Mouse (Mus musculus) lung, adult 2 months (tissue): ENCODE measurements around the gene Lgals4. TPM values are rescaled to one million over a fixed set of nuclear protein-coding genes. Genes with fewer than 3 reads are reported as not detected.

ENCODE experiments used
- DNase-seq: peaks from one replicate; pipeline ENCODE4 v3.0.0; 2022
- H3K4me1 ChIP-seq: fragments of 200-500 bp; 2 replicates; pipeline ENCODE4 v1.6.1; 2011; ENCODE audit warnings: low read length; ENCODE audit not compliant: control insufficient read depth, insufficient read depth
- H3K4me3 ChIP-seq: fragments of 200-500 bp; replicated peaks from 2 replicates; pipeline ENCODE3; 2011; ENCODE audit warnings: low read depth, mild to moderate bottlenecking, control low read depth, low read length; ENCODE audit errors: extremely low read depth
- CTCF ChIP-seq: fragments of 200-500 bp; IDR thresholded peaks from 2 replicates; pipeline ENCODE4 v1.5.1; 2011; ENCODE audit warnings: mild to moderate bottlenecking, low read length, control low read depth; ENCODE audit not compliant: insufficient read depth
- POLR2A ChIP-seq: fragments of 200-500 bp; IDR thresholded peaks from 2 replicates; pipeline ENCODE4 v1.6.1; 2011; ENCODE audit warnings: low read depth, mild to moderate bottlenecking, control low read depth, low read length, borderline replicate concordance; ENCODE audit errors: extremely low read depth
- WGBS: fragments of 180-500 bp; shearing (Covaris S2); methylation state at CpG from one replicate; pipeline ENCODE4 v1.1.7; 2018; 5-methylcytosine and 5-hydroxymethylcytosine counted together
- polyA plus RNA-seq: library from polyadenylated mRNA; depleted of rRNA; stranded (reverse); fragments of >200 nt; gene quantifications from 2 replicates; pipeline ENCODE4 v1.2.3, GENCODE M21; 2012

Gene Lgals4
- polyA plus RNA-seq, 1 experiment = 19.0 TPM

DNA sequence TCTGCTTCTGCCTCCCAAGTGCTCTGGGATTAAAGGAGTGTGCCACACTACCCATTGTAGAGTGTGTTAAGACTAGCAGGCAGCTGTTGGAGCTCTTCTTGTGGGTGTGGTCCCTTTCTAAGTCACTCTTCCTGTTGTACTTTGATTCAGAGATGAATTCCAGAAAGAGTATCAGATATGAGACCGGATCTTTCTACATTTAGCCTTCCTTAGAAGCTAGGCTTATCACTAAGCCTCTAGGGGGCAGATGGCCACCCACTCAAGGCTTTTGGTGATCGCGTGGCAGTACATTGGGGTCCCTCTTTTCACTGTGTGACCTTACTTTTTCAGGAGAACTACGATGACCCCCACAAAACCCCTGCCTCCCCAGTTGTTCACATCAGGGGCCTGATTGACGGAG lies 20.7 kb upstream of the Lgals4 start:
- TF ChIP-seq CTCF (peak; percentile 36), POLR2A (no peak)
- Histone ChIP-seq H3K4me3 (no peak overlapping the region), H3K4me1 (peaks cover 29% of the 10 kb centered on the region)
- 33% methylated on average over 5 of the region's 5 CpGs for WGBS
- no peak for DNase-seq

DNA sequence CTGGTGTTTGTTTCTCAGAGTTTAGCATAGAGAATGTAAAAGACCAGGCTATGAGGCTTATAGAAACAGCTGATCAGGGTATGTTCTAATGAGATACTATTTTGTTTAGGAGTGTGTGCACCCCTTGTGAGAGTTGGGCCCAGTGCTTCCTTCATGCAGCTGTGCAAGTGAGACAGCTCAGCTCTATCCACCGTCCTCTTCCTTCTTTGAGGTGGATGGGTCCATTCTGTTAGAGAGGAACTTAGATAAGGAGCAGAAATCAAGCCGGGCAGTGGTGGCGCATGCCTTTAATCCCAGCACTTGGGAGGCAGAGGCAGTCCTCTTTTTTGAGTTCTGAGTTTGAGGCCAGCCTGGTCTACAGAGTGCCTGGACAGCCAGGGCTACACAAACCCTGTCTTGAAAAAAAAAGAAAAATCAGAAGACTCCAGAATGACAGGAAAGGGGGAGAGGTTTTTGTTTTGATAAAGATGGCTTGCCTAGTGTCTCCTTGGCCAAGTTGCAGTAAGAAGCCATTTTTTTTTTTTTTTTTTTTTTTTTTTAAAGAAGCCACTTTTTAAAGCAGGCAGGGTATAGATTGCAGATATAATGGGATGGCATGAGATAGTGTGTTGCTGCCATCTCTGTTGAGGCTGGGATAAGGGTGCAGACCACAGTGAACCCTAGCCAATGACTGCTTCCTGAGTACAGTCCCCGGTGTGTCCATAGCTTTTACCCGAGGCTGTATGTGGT lies 19.2 kb upstream of the Lgals4 start:
- peaks cover 26% of the 10 kb centered on the region for H3K4me1 ChIP-seq
- 63% methylated on average over 5 of the region's 5 CpGs for WGBS
- DNase-seq = no peak
- no peak overlapping the region for H3K4me3 ChIP-seq
- TF ChIP-seq POLR2A (no peak), CTCF (no peak)

DNA sequence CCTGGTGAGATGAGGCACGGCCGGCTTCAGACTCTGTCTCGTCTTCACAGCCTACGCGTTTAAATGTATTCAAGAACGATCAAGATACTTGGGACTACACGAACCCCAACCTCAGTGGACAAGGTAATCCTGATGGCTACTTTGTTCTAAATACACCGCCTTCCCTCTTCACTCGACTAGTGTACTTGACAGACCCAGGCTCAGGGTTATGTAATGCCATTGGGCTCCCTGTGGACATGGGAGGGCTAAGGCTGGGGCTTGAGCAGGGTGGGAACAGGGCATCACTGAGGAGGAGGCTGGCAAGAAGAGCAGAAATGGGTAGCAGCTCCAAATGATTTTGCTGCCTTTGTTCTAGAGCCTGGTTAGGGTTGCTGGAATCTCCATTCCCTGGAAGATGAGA lies 18.4 kb upstream of the Lgals4 start:
- H3K4me3 ChIP-seq = no peak overlapping the region
- H3K4me1 ChIP-seq = peaks cover 29% of the 10 kb centered on the region
- no peak for DNase-seq
- no peak for TF ChIP-seq CTCF
- TF ChIP-seq POLR2A = no peak
- WGBS = 80% methylated on average over 9 of the region's 9 CpGs

DNA sequence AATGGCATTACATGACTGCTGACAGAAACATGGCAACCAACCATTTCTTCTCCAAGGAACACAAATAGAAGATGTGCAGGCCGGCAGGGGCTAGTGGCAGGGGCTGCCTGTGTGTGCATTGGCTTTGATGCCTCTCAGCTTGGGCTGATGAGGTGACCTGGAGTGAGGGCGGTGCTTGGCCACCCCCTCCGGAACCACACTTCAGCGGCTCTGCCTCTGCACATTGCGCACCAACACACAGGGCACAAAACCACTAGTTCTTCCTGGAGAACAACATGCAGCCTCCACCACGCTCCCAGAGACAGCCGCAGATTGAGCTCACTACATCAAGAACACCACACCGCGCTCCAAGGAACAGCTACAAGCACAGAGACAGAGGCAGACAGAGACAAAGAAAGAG lies 17.5 kb upstream of the Lgals4 start:
- TF ChIP-seq CTCF (no peak), POLR2A (no peak)
- Histone ChIP-seq H3K4me1 (peaks cover 30% of the 10 kb centered on the region), H3K4me3 (no peak overlapping the region)
- no peak for DNase-seq
- WGBS = 68% methylated on average over 9 of the region's 9 CpGs

GRCm38 (mm10) chr7:28816920-28817319 lies 16.7 kb upstream of the Lgals4 start:
- no peak for DNase-seq
- H3K4me1 ChIP-seq = peaks cover 29% of the 10 kb centered on the region
- WGBS = 89% methylated on average over 10 of the region's 10 CpGs
- H3K4me3 ChIP-seq = no peak overlapping the region
- TF ChIP-seq CTCF = no peak

GRCm38 (mm10) chr7:28817524-28817923 lies 16.1 kb upstream of the Lgals4 start:
- Histone ChIP-seq H3K4me3 (no peak overlapping the region), H3K4me1 (peaks cover 23% of the 10 kb centered on the region)
- TF ChIP-seq POLR2A (no peak; the same call in 1 of the 2 replicates), CTCF (no peak)
- 75% methylated on average over 6 of the region's 6 CpGs for WGBS
- DNase-seq = no peak

DNA sequence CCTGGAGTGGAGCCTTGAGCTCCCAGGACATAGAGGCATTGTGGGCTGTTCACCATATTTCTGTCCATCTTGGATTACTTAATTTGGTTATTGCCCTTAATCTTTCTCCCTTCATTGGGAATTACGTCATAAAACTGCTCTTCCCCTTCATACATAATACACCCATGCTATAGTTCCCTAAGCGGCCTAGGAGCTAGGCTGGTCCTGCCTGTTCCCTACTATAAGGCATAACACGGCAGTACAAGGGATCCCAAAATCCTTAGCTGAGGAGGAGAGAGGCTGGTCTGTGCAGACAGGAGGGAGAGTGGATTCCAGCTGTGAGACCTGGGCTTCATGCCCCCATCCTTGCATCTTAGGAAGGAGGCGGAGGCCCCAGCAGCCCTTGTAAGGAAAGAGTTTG lies 15.7 kb upstream of the Lgals4 start:
- DNase-seq = no peak
- whole genome bisulfite sequencing = 73% methylated on average over 4 of the region's 4 CpGs
- H3K4me1 ChIP-seq = peaks cover 19% of the 10 kb centered on the region
- TF ChIP-seq POLR2A (no peak), CTCF (no peak)
- no peak overlapping the region for H3K4me3 ChIP-seq

DNA sequence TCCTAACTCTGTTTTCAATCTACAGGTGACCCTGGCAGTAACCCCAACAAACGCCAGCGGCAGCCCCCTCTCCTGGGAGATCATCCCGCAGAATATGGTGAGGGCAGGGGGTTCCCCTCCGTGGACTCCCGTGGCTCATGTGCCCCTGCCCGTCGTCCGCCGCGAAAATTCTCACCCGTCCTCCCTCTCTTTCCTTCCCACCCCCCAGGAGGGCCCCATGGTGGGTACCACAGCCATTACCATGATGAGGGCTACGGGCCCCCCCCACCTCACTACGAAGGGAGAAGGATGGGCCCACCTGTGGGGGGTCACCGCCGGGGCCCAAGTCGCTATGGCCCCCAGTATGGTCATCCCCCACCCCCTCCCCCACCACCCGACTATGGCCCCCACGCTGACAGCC lies 15.2 kb upstream of the Lgals4 start:
- Histone ChIP-seq H3K4me3 (no peak overlapping the region), H3K4me1 (peaks cover 17% of the 10 kb centered on the region)
- DNase-seq = no peak
- TF ChIP-seq POLR2A (no peak), CTCF (no peak)
- WGBS = 79% methylated on average over 18 of the region's 18 CpGs

DNA sequence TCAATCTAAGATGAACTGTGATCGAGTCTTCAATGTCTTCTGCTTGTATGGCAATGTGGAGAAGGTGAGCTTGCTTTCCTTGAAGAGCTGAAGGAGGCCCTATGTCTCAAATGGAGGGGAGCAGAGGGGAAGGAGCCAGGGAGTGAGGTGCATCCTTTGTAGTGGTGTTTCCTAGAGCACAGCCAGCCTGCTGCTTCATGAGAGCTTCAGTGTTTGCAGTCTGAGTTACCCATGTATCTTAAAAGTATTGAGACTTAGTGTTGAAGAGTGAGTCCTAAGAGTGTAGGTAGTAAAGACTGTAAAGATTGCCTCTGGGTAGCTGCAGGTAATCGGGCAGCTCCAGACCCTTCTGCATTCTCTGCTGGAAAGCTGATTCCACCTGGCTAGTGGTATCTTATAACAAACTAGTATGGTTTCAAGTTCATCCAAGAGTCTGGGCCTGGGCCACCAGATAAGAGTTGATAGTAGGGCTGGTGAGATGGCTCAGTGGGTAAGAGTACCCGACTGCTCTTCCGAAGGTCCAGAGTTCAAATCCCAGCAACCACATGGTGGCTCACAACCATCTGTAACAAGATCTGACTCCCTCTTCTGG lies 14.7 kb upstream of the Lgals4 start:
- DNase-seq = no peak
- no peak for TF ChIP-seq CTCF
- no peak for TF ChIP-seq POLR2A
- H3K4me1 ChIP-seq = peaks cover 13% of the 10 kb centered on the region
- WGBS = 82% methylated on average over 4 of the region's 4 CpGs
- no peak overlapping the region for H3K4me3 ChIP-seq

GRCm38 (mm10) chr7:28819571-28819970 lies 14.1 kb upstream of the Lgals4 start:
- peaks cover 13% of the 10 kb centered on the region for H3K4me1 ChIP-seq
- WGBS = 66% methylated on average over 4 of the region's 4 CpGs
- no peak for DNase-seq
- TF ChIP-seq POLR2A (no peak), CTCF (no peak)
- no peak overlapping the region for H3K4me3 ChIP-seq
